Mouse (Mus musculus) megakaryocyte progenitor cell, adult 5-6 weeks (primary cell): ENCODE results near the gene Olfr630. TPM values are rescaled to one million over a fixed set of nuclear protein-coding genes. Genes with fewer than 3 reads are reported as not detected.
"Not testable (repeated sequence)": the region's sequence is repeated elsewhere in the genome, so short reads cannot be mapped to it uniquely, and the experiment has no call there.

ENCODE experiments used
- ATAC-seq: replicated peaks from 2 replicates; pipeline ENCODE4 v1.8.0; 2016; ENCODE audit warnings: mild to moderate bottlenecking, moderate TSS enrichment, inconsistent platforms; ENCODE audit not compliant: poor library complexity
- total RNA-seq, 2 experiments: library from RNA; stranded (forward) in 1 of 2; stranded (reverse) in 1 of 2; fragments of 157-497, 149-512 nt in 1 of 2; fragments of 200-1000 nt in 1 of 2; gene quantifications; 2 replicates each; pipeline versions ENCODE4 v1.2.3 to v1.2.4; 2015 to 2017

Gene Olfr630
- not detected in 2 replicates for total RNA-seq (2015)
- not detected in 2 replicates for total RNA-seq (2017)

DNA sequence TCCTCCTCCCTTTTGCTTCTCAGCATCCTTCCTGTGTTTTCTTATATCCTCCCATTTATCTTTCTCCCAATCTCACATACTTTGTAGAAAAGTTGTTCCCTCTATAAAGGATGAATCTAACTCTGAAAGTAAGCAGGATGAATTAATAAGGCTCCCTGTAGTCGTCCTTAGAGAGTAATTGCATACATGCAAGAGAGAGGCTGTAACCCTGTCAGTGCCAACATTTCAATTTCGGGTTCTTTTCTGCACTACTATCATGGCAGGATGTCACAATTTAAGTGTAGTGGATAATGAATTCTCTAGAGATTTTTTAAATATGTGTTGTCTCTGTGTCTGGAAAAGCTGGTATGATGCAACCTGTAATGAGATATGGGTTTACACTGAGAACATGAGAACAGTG is at the start of gene Olfr630:
Olfr630 (minus strand) TSS at position 101 of the 400 bp plus-strand sequence.
- no peak for ATAC-seq

GRCm38 (mm10) chr7:103806856-103807255 is 49.7 kb upstream of the Olfr630 start:
- peak; percentile 64 for ATAC-seq

DNA sequence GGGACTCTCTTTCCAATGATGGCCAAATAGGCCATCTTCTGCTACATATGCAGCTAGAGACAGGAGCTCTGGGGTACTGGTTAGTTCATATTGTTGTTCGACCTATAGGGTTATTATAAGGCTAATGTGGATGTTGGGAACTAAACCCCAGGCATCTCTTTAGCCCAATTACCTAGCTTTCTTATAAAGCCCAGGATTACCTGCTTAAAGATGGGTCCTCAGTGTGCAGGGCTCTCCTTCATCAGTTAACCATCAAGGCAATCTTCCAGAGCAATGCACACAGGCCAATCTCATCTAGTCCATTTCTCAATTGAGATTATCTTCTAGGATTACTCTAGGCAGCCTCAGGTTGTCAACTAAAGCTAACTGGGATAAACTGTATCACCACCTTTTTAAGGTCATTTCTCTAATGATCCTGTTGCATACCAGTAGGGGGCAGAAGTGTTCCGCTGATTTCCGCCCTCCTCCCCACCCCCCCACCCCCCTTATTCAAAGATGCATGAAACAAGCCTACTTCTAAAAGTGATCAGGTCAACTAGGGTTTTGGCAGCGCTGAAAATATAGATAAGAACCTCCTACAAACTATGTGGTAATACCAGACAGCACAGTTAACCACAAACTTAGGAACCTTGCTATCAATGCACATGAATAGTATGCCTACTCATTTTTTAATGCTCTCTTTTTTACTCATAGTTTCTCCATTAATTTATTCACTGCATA is 35.7 kb upstream of the Olfr630 start:
- peak; percentile 100 for ATAC-seq

DNA sequence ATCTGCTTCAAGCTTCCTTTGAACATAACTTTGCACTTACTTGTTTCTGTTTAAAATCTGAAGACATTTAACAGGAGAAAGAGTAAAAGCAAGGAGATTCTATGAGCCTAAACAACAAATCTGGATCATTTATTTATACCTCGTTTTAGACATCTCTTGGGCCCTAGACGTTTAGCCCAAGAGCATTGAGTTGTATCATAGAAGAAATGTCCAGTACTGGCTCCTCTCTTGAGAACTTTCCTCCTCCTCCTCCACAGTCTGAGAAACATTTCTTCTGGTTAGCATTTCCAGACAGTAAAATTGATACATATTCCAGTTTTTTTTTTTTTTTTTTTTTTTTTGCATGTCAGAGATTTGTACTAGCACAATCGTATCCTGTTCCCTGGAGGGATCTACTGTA is 34.6 kb upstream of the Olfr630 start, which contains the start of gene Olfr67:
Olfr67 (minus strand) TSS at position 101 of the 400 bp plus-strand sequence.
- ATAC-seq = no peak

DNA sequence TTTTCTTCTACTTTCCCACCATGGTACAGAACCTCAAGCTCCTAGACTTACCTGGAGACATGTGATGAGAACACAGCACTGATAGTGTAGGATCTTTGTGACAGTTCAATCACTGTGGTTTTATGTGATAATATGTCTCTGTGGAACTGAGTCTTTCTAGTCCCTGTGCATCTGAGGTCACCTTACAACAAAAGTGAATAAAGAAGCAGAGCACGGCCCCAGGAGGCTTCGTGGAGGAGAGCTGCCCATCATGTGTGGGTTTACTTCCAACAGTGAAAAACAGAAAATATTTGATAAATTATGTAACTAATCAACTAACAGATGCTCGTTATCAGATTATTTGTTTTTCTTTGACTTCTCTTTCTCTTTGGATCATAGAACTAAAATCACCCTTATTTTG is 22.5 kb upstream of the Olfr630 start, which contains the start of gene Olfr68:
Olfr68 (minus strand) TSS at position 101 of the 400 bp plus-strand sequence.
- no peak for ATAC-seq

DNA sequence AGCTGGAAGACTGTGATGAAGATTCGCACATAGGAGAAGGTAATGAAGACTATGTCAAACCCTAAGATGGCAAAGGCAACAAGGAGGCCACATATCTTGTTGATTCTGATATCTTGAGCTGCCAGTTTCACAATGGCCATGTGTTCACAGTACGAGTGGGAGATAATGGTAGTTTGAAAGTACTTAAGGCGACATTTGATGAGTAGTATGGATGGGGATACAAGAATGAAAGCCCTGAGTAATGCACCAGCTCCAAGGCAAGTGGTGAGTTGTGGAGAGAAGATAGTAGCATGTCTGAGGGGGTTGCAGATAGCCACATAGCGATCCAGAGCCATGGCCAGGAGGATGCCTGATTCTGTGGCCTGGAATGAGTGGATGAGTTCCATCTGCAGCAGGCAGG is 20.5 kb upstream of the Olfr630 start:
- ATAC-seq = peak; percentile 69

DNA sequence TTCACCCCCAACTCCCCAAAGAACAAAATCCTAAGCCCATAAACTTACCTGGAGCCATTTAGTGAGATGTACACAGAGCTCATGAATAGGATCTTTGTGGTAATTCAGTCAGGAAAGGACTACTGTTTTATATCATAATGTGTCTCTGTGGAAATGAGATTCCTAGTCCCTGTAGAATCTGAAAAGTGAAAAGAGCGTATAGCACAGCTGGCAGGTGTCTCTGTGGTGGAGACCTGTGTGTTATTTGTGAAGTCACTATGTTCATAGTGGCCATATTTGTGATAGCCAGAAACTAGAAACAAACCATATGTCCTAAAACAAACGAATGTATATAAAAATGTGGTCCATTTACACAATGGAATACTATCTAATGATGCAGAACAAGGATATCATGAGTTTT is 14.4 kb upstream of the Olfr630 start, which contains the start of gene Olfr69:
Olfr69 (minus strand) TSS at position 101 of the 400 bp plus-strand sequence.
- no peak for ATAC-seq

DNA sequence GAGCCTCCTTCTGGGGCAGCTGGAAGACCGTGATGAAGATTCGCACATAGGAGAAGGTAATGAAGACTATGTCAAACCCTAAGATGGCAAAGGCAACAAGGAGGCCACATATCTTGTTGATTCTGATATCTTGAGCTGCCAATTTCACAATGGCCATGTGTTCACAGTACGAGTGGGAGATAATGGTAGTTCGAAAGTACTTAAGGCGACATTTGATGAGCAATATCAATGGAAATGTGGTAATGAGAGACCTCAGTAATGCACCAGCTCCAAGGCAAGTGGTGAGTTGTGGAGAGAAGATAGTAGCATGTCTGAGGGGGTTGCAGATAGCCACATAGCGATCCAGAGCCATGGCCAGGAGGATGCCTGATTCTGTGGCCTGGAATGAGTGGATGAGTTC is 10.6 kb upstream of the Olfr630 start:
- peak; percentile 87 for ATAC-seq

DNA sequence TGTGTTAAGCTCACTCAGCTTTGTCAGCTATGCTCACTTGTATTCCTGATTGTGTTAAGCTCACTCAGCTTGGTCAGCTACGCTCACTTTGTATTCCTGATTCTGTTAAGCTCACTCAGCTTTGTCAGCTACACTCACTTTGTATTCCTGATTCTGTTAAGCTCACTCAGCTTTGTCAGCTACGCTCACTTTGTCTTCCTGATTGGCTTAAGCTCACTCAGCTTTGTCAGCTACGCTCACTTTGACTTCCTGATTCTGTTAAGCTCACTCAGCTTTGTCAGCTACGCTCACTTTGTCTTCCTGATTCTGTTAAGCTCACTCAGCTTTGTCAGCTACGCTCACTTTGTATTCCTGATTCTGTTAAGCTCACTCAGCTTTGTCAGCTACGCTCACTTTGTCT is 5.1 kb upstream of the Olfr630 start:
- not testable (repeated sequence) for ATAC-seq

GRCm38 (mm10) chr7:103744843-103745242 is 12.3 kb downstream of the Olfr630 start, which contains the start of gene Olfr629:
Olfr629 (minus strand) TSS chr7:103744943.
- ATAC-seq = no peak

GRCm38 (mm10) chr7:103730074-103730473 is 27.1 kb downstream of the Olfr630 start, which contains the start of gene Olfr628:
Olfr628 (plus strand) TSS chr7:103730374.
- no peak for ATAC-seq

- ATAC-seq = not testable (repeated sequence)
Measured at GRCm38 (mm10) chr7:103716398-103716797, 40.7 kb downstream of the Olfr630 start.

- no peak for ATAC-seq
Measured at GRCm38 (mm10) chr7:103714371-103714770, 42.8 kb downstream of the Olfr630 start, which contains the start of gene Olfr243. Olfr243 (plus strand) TSS chr7:103714671.

DNA sequence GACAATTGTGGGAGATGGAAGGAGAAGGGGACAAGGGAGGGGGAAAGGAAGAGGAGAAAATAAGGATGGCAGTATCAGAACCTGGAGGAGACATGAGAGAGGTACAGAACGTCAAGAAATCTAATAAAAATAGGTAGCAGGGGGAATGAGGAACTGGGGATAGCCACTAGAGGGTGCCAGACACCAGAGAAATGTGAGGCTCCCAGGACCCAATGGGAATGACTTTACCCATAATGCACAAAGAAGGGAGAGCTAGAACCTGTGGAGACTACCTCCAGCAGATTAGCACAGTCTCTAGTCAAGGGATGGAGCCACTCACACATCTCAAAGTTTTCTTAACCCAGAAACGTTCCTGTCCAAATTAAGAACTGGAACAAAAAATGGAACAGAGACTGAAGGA is 45.1 kb downstream of the Olfr630 start:
- ATAC-seq = peak; percentile 92

Other genes starting within 250 kb of the Olfr630 start
Only the 30 nearest of the 33 such genes appear.
- gene Olfr612, start 214.6 kb downstream of the Olfr630 start, total RNA-seq (2015) = not detected in 2 replicates
- gene Olfr612, start 214.6 kb downstream of the Olfr630 start, total RNA-seq (2017) = not detected in 2 replicates
- gene Olfr613, start 209.3 kb downstream of the Olfr630 start, total RNA-seq (2015) = not detected in 2 replicates
- gene Olfr613, start 209.3 kb downstream of the Olfr630 start, total RNA-seq (2017) = not detected in 2 replicates
- not detected in 2 replicates for gene Olfr615, start 201.3 kb downstream of the Olfr630 start, total RNA-seq (2015)
- gene Olfr615, start 201.3 kb downstream of the Olfr630 start, total RNA-seq (2017) = not detected in 2 replicates
- gene Olfr616, start 188.2 kb downstream of the Olfr630 start, total RNA-seq (2015) = not detected in 2 replicates
- not detected in 2 replicates for gene Olfr616, start 188.2 kb downstream of the Olfr630 start, total RNA-seq (2017)
- not detected in 2 replicates for gene Olfr617, start 184.3 kb downstream of the Olfr630 start, total RNA-seq (2015)
- gene Olfr617, start 184.3 kb downstream of the Olfr630 start, total RNA-seq (2017) = not detected in 2 replicates
- not detected in 2 replicates for gene Olfr618, start 167.2 kb downstream of the Olfr630 start, total RNA-seq (2015)
- gene Olfr618, start 167.2 kb downstream of the Olfr630 start, total RNA-seq (2017) = not detected in 2 replicates
- gene Olfr619, start 156.8 kb downstream of the Olfr630 start, total RNA-seq (2015) = not detected in 2 replicates
- not detected in 2 replicates for gene Olfr619, start 156.8 kb downstream of the Olfr630 start, total RNA-seq (2017)
- not detected in 2 replicates for gene Olfr620, start 144.8 kb downstream of the Olfr630 start, total RNA-seq (2015)
- not detected in 2 replicates for gene Olfr620, start 144.8 kb downstream of the Olfr630 start, total RNA-seq (2017)
- not detected in 2 replicates for gene Olfr622, start 114.6 kb downstream of the Olfr630 start, total RNA-seq (2015)
- not detected in 2 replicates for gene Olfr622, start 114.6 kb downstream of the Olfr630 start, total RNA-seq (2017)
- gene Olfr623, start 93.6 kb downstream of the Olfr630 start, total RNA-seq (2015) = not detected in 2 replicates
- not detected in 2 replicates for gene Olfr623, start 93.6 kb downstream of the Olfr630 start, total RNA-seq (2017)
- 0.02 TPM in 1 of 2 replicates, not detected in the other for gene Olfr624, start 86.1 kb downstream of the Olfr630 start, total RNA-seq (2015)
- gene Olfr624, start 86.1 kb downstream of the Olfr630 start, total RNA-seq (2017) = 0.12 TPM in 1 of 2 replicates, not detected in the other
- gene Olfr625-ps1, start 74.6 kb downstream of the Olfr630 start, total RNA-seq (2015) = not detected in 2 replicates
- not detected in 2 replicates for gene Olfr625-ps1, start 74.6 kb downstream of the Olfr630 start, total RNA-seq (2017)
- not detected in 2 replicates for gene Olfr243, start 42.7 kb downstream of the Olfr630 start, total RNA-seq (2015)
- not detected in 2 replicates for gene Olfr243, start 42.7 kb downstream of the Olfr630 start, total RNA-seq (2017)
- gene Olfr628, start 27.0 kb downstream of the Olfr630 start, total RNA-seq (2015) = not detected in 2 replicates
- gene Olfr628, start 27.0 kb downstream of the Olfr630 start, total RNA-seq (2017) = not detected in 2 replicates
- not detected in 2 replicates for gene Olfr629, start 12.4 kb downstream of the Olfr630 start, total RNA-seq (2015)
- not detected in 2 replicates for gene Olfr629, start 12.4 kb downstream of the Olfr630 start, total RNA-seq (2017)
- not detected in 2 replicates for gene Olfr69, start 14.3 kb upstream of the Olfr630 start, total RNA-seq (2015)
- gene Olfr69, start 14.3 kb upstream of the Olfr630 start, total RNA-seq (2017) = not detected in 2 replicates
- not detected in 2 replicates for gene Olfr68, start 22.4 kb upstream of the Olfr630 start, total RNA-seq (2015)
- gene Olfr68, start 22.4 kb upstream of the Olfr630 start, total RNA-seq (2017) = not detected in 2 replicates
- not detected in 2 replicates for gene Olfr67, start 34.5 kb upstream of the Olfr630 start, total RNA-seq (2015)
- gene Olfr67, start 34.5 kb upstream of the Olfr630 start, total RNA-seq (2017) = not detected in 2 replicates
- 16.9 and 36.5 TPM in 2 replicates for gene Hbb-bt, start 56.7 kb upstream of the Olfr630 start, total RNA-seq (2015)
- gene Hbb-bt, start 56.7 kb upstream of the Olfr630 start, total RNA-seq (2017) = 0.71 and 3.5 TPM in 2 replicates
- gene Hbb-bs, start 70.8 kb upstream of the Olfr630 start, total RNA-seq (2015) = 25.1 and 66.9 TPM in 2 replicates
- 7.5 and 24.0 TPM in 2 replicates for gene Hbb-bs, start 70.8 kb upstream of the Olfr630 start, total RNA-seq (2017)
- gene Hbb-bh2, start 83.2 kb upstream of the Olfr630 start, total RNA-seq (2015) = not detected in 2 replicates
- gene Hbb-bh2, start 83.2 kb upstream of the Olfr630 start, total RNA-seq (2017) = not detected in 2 replicates
- not detected in 2 replicates for gene Hbb-bh1, start 85.8 kb upstream of the Olfr630 start, total RNA-seq (2015)
- not detected in 2 replicates for gene Hbb-bh1, start 85.8 kb upstream of the Olfr630 start, total RNA-seq (2017)
- gene Hbb-y, start 95.9 kb upstream of the Olfr630 start, total RNA-seq (2015) = not detected in 2 replicates
- gene Hbb-y, start 95.9 kb upstream of the Olfr630 start, total RNA-seq (2017) = not detected in 2 replicates
- gene Olfr66, start 128.9 kb upstream of the Olfr630 start, total RNA-seq (2015) = not detected in 2 replicates
- gene Olfr66, start 128.9 kb upstream of the Olfr630 start, total RNA-seq (2017) = not detected in 2 replicates
- gene Olfr64, start 137.2 kb upstream of the Olfr630 start, total RNA-seq (2015) = not detected in 2 replicates
- not detected in 2 replicates for gene Olfr64, start 137.2 kb upstream of the Olfr630 start, total RNA-seq (2017)
- not detected in 2 replicates for gene Olfr65, start 146.2 kb upstream of the Olfr630 start, total RNA-seq (2015)
- not detected in 2 replicates for gene Olfr65, start 146.2 kb upstream of the Olfr630 start, total RNA-seq (2017)
- not detected in 2 replicates for gene Olfr631, start 171.5 kb upstream of the Olfr630 start, total RNA-seq (2015)
- gene Olfr631, start 171.5 kb upstream of the Olfr630 start, total RNA-seq (2017) = not detected in 2 replicates
- gene Olfr632, start 177.0 kb upstream of the Olfr630 start, total RNA-seq (2015) = not detected in 2 replicates
- gene Olfr632, start 177.0 kb upstream of the Olfr630 start, total RNA-seq (2017) = not detected in 2 replicates
- not detected in 2 replicates for gene Olfr633, start 187.1 kb upstream of the Olfr630 start, total RNA-seq (2015)
- not detected in 2 replicates for gene Olfr633, start 187.1 kb upstream of the Olfr630 start, total RNA-seq (2017)
- gene Olfr635, start 213.8 kb upstream of the Olfr630 start, total RNA-seq (2015) = not detected in 2 replicates
- gene Olfr635, start 213.8 kb upstream of the Olfr630 start, total RNA-seq (2017) = not detected in 2 replicates